Mouse (Mus musculus): ENCODE data around the gene Gm11084. TPM values are rescaled to one million over a fixed set of nuclear protein-coding genes. Genes with fewer than 3 reads are reported as not detected.
A peak's percentile ranks its signal among the peaks of the same experiment; 100 is the strongest.

Gm11084 gene
- polyA plus RNA-seq, 1 experiment from 2014 or later: not detected

- Histone ChIP-seq H3K9me3 (replicated peaks; ENCODE audit: control insufficient read depth, low read length) (no peaks in the 10 kb centered on the region), H3K9ac (ENCODE audit: low read depth, low read length) (no peak overlapping the region), H3K36me3 (ENCODE audit: control insufficient read depth, insufficient read depth, low read length) (no peaks in the 10 kb centered on the region), H3K4me3 (ENCODE audit: low read depth, low read length) (no peak overlapping the region), H3K27ac (ENCODE audit: low read depth, low read length) (no peak overlapping the region), H3K4me2 (no peak overlapping the region), H3K27me3 (ENCODE audit: control insufficient read depth, insufficient read depth, low read length) (no peaks in the 10 kb centered on the region), H3K4me1 (ENCODE audit: control insufficient read depth, insufficient read depth, low read length) (no peaks in the 10 kb centered on the region)
- no peak for ATAC-seq (replicated peaks; ENCODE audit: insufficient number of reproducible peaks, low FRiP score, low TSS enrichment)
- 83% methylated on average over 3 of the region's 3 CpGs for WGBS (ENCODE audit: insufficient replicate concordance)
Observed at GRCm38 (mm10) chr2:72983211-72983610, 3.3 kb downstream of the Gm11084 start.

- no peaks in the 10 kb centered on the region for H3K36me3 ChIP-seq (ENCODE audit: control insufficient read depth, insufficient read depth, low read length)
- H3K9me3 ChIP-seq (replicated peaks; ENCODE audit: control insufficient read depth, low read length): no peaks in the 10 kb centered on the region
- 90% methylated on average over 7 of the region's 7 CpGs for WGBS (ENCODE audit: insufficient replicate concordance)
- H3K4me1 ChIP-seq (ENCODE audit: control insufficient read depth, insufficient read depth, low read length): no peaks in the 10 kb centered on the region
- H3K4me2 ChIP-seq: no peak overlapping the region
- no peaks in the 10 kb centered on the region for H3K27me3 ChIP-seq (ENCODE audit: control insufficient read depth, insufficient read depth, low read length)
- H3K9ac ChIP-seq (ENCODE audit: low read depth, low read length): no peak overlapping the region
- no peak overlapping the region for H3K27ac ChIP-seq (ENCODE audit: low read depth, low read length)
- no peak for ATAC-seq (replicated peaks; ENCODE audit: insufficient number of reproducible peaks, low FRiP score, low TSS enrichment)
- no peak overlapping the region for H3K4me3 ChIP-seq (ENCODE audit: low read depth, low read length)
Observed at GRCm38 (mm10) chr2:72982110-72982785, 4.3 kb downstream of the Gm11084 start.

DNA sequence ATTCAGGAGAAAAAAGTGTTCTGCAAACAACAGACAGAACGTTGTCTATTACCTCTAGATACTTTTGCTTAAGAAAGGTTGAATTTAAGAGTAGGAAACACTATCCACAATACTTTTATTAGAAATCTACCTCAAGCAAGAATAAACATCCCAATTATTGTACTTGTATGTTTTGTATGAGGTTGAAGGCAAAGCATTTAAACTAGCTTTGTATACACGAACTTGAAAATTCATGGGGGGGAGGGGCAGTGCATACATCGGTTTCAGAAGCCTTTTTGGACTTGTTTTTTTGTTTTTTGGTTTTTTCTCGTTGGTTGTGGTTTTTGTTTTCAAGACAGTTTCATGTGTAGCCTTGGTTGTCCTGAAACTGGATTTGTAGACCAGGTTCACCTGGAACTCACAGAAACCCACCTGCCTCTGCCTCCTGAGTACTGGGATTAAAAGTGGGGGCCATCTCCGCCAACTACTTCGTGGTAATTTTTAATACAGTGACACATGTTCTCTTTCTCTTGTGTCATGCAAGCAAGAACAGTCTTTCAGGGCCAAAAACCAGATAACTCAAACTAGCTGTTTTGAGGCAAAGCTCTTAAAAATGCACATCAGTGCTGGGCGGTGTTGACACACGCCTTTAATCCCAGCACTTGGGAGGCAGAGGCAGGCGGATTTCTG, 4.9 kb downstream of the Gm11084 start:
- ATAC-seq (replicated peaks; ENCODE audit: insufficient number of reproducible peaks, low FRiP score, low TSS enrichment): no peak
- Histone ChIP-seq H3K36me3 (ENCODE audit: control insufficient read depth, insufficient read depth, low read length) (no peaks in the 10 kb centered on the region), H3K9me3 (replicated peaks; ENCODE audit: control insufficient read depth, low read length) (no peaks in the 10 kb centered on the region), H3K27ac (ENCODE audit: low read depth, low read length) (no peak overlapping the region), H3K4me2 (peak overlapping the region; percentile 80), H3K4me3 (ENCODE audit: low read depth, low read length) (peak overlapping the region; percentile 98), H3K9ac (ENCODE audit: low read depth, low read length) (no peak overlapping the region), H3K27me3 (ENCODE audit: control insufficient read depth, insufficient read depth, low read length) (no peaks in the 10 kb centered on the region), H3K4me1 (ENCODE audit: control insufficient read depth, insufficient read depth, low read length) (peaks cover 3% of the 10 kb centered on the region; the same call in 1 of the 2 replicates)
- WGBS (ENCODE audit: insufficient replicate concordance): 81% methylated on average over 9 of the region's 9 CpGs

DNA sequence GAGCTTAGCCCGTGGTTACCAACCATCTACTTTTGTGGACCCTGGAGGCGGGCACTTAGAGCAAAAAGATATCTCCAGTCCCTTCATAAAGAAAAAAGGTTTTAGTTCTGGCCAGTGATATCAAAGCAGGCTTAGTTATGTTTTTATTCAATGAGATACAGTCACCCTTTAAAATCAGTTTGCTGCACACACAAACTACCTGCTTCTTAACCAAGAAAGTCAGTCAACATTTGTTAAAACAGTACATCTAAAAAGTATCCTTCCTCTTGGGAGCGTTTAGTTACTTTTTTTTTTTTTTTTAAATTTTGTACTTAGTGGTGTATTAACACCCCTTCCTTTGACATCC, 5.5 kb downstream of the Gm11084 start:
- Histone ChIP-seq H3K9ac (ENCODE audit: low read depth, low read length) (peak overlapping the region; percentile 100), H3K36me3 (ENCODE audit: control insufficient read depth, insufficient read depth, low read length) (no peaks in the 10 kb centered on the region), H3K9me3 (replicated peaks; ENCODE audit: control insufficient read depth, low read length) (no peaks in the 10 kb centered on the region), H3K27me3 (ENCODE audit: control insufficient read depth, insufficient read depth, low read length) (no peaks in the 10 kb centered on the region), H3K4me2 (peak overlapping the region; percentile 80), H3K4me1 (ENCODE audit: control insufficient read depth, insufficient read depth, low read length) (peaks cover 6% of the 10 kb centered on the region; the same call in 1 of the 2 replicates), H3K4me3 (ENCODE audit: low read depth, low read length) (peak overlapping the region; percentile 98), H3K27ac (ENCODE audit: low read depth, low read length) (peak overlapping the region; percentile 100)
- no peak for ATAC-seq (replicated peaks; ENCODE audit: insufficient number of reproducible peaks, low FRiP score, low TSS enrichment)
- 16% methylated on average over 3 of the region's 3 CpGs for whole genome bisulfite sequencing (ENCODE audit: insufficient replicate concordance)

GRCm38 (mm10) chr2:72980337-72981074, 6.0 kb downstream of the Gm11084 start, which contains the start of gene Sp3:
Gene Sp3 (minus strand): TSS chr2:72980446.
- Histone ChIP-seq H3K4me1 (ENCODE audit: control insufficient read depth, insufficient read depth, low read length) (peaks cover 8% of the 10 kb centered on the region; the same call in 1 of the 2 replicates), H3K9ac (ENCODE audit: low read depth, low read length) (peak within 1 kb of the TSS; percentile 100), H3K27ac (ENCODE audit: low read depth, low read length) (peak within 1 kb of the TSS; percentile 100), H3K4me2 (peak within 1 kb of the TSS; percentile 80), H3K27me3 (ENCODE audit: control insufficient read depth, insufficient read depth, low read length) (no peaks in the 10 kb centered on the region), H3K9me3 (replicated peaks; ENCODE audit: control insufficient read depth, low read length) (no peaks in the 10 kb centered on the region), H3K36me3 (ENCODE audit: control insufficient read depth, insufficient read depth, low read length) (no peaks in the 10 kb centered on the region), H3K4me3 (ENCODE audit: low read depth, low read length) (peak within 1 kb of the TSS; percentile 98)
- under 1% methylated on average over 64 of the region's 64 CpGs for WGBS (ENCODE audit: insufficient replicate concordance)
- peak; percentile 84 for ATAC-seq (replicated peaks; ENCODE audit: insufficient number of reproducible peaks, low FRiP score, low TSS enrichment)

DNA sequence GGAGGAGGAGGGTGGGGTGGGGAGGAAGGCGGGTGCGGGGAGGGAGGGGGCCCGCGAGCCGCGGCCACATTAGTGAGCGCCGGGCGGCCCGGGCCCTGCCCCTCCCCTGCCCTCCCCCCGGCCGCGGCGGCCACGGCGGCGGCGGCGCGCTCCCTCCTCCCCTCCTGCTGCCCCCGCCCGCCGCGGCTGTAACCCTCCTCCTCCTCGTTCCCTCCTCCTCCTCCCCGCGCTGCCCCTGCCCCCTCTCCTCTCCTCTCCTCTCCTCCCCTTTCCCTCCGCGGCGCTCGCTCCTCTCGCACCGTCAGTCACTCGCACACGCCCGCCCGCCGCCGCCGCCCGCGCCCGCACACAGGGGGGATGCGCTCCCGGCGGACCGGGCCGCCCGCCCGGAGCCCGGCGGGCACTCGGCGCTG, 6.9 kb downstream of the Gm11084 start:
- Histone ChIP-seq H3K4me1 (ENCODE audit: control insufficient read depth, insufficient read depth, low read length) (peaks cover 8% of the 10 kb centered on the region; the same call in 1 of the 2 replicates), H3K4me3 (ENCODE audit: low read depth, low read length) (peak overlapping the region; percentile 98), H3K27me3 (ENCODE audit: control insufficient read depth, insufficient read depth, low read length) (no peaks in the 10 kb centered on the region), H3K36me3 (ENCODE audit: control insufficient read depth, insufficient read depth, low read length) (no peaks in the 10 kb centered on the region), H3K9me3 (replicated peaks; ENCODE audit: control insufficient read depth, low read length) (no peaks in the 10 kb centered on the region), H3K9ac (ENCODE audit: low read depth, low read length) (peak overlapping the region; percentile 100), H3K4me2 (peak overlapping the region; percentile 80), H3K27ac (ENCODE audit: low read depth, low read length) (peak overlapping the region; percentile 100)
- ATAC-seq (replicated peaks; ENCODE audit: insufficient number of reproducible peaks, low FRiP score, low TSS enrichment): peak; percentile 80
- WGBS (ENCODE audit: insufficient replicate concordance): 1% methylated on average over 28 of the region's 54 CpGs

- peak overlapping the region; percentile 100 for H3K9ac ChIP-seq (ENCODE audit: low read depth, low read length)
- no peaks in the 10 kb centered on the region for H3K36me3 ChIP-seq (ENCODE audit: control insufficient read depth, insufficient read depth, low read length)
- ATAC-seq (replicated peaks; ENCODE audit: insufficient number of reproducible peaks, low FRiP score, low TSS enrichment): peak; percentile 86
- peak overlapping the region; percentile 71 for H3K4me2 ChIP-seq
- no peaks in the 10 kb centered on the region for H3K9me3 ChIP-seq (replicated peaks; ENCODE audit: control insufficient read depth, low read length)
- peaks cover 8% of the 10 kb centered on the region; the same call in 1 of the 2 replicates for H3K4me1 ChIP-seq (ENCODE audit: control insufficient read depth, insufficient read depth, low read length)
- peak overlapping the region; percentile 100 for H3K27ac ChIP-seq (ENCODE audit: low read depth, low read length)
- H3K27me3 ChIP-seq (ENCODE audit: control insufficient read depth, insufficient read depth, low read length): no peaks in the 10 kb centered on the region
- WGBS (ENCODE audit: insufficient replicate concordance): 0% methylated on average over 60 of the region's 107 CpGs
- peak overlapping the region; percentile 98 for H3K4me3 ChIP-seq (ENCODE audit: low read depth, low read length)
Observed at GRCm38 (mm10) chr2:72978901-72979658, 7.4 kb downstream of the Gm11084 start.

GRCm38 (mm10) chr2:72978473-72978872, 8.0 kb downstream of the Gm11084 start:
- Histone ChIP-seq H3K27ac (ENCODE audit: low read depth, low read length) (peak overlapping the region; percentile 100), H3K4me2 (peak overlapping the region; percentile 71), H3K4me3 (ENCODE audit: low read depth, low read length) (peak overlapping the region; percentile 98), H3K9me3 (replicated peaks; ENCODE audit: control insufficient read depth, low read length) (no peaks in the 10 kb centered on the region), H3K4me1 (ENCODE audit: control insufficient read depth, insufficient read depth, low read length) (peaks cover 8% of the 10 kb centered on the region; the same call in 1 of the 2 replicates), H3K27me3 (ENCODE audit: control insufficient read depth, insufficient read depth, low read length) (no peaks in the 10 kb centered on the region), H3K9ac (ENCODE audit: low read depth, low read length) (peak overlapping the region; percentile 100), H3K36me3 (ENCODE audit: control insufficient read depth, insufficient read depth, low read length) (no peaks in the 10 kb centered on the region)
- peak; percentile 12; the same call in 1 of the 2 replicates for ATAC-seq (replicated peaks; ENCODE audit: insufficient number of reproducible peaks, low FRiP score, low TSS enrichment)
- under 1% methylated on average over 38 of the region's 38 CpGs for WGBS (ENCODE audit: insufficient replicate concordance)
